Mouse (Mus musculus) heart, adult 2 months (tissue): ENCODE measurements around the gene Gpc4. TPM values are rescaled to one million over a fixed set of nuclear protein-coding genes. Genes with fewer than 3 reads are reported as not detected.

Experiments
- DNase-seq, 2 experiments: peaks; one replicate each; pipeline ENCODE4 v3.0.0; 2021
- H3K27ac ChIP-seq: fragments of 200-600 bp; 2 replicates; pipeline ENCODE4 v1.8.1; 2022
- H3K27me3 ChIP-seq: fragments of 200-500 bp; 2 replicates; pipeline ENCODE4 v1.6.1; 2012; ENCODE audit warnings: mild to moderate bottlenecking, low read length, inconsistent platforms, mixed read lengths; ENCODE audit not compliant: control insufficient read depth, insufficient read depth
- H3K36me3 ChIP-seq: fragments of 200-500 bp; 2 replicates; pipeline ENCODE4 v1.6.1; 2012; ENCODE audit warnings: low read length, inconsistent platforms; ENCODE audit not compliant: control insufficient read depth, insufficient read depth
- H3K4me1 ChIP-seq: fragments of 200-500 bp; 2 replicates; pipeline ENCODE4 v1.6.1; 2011; ENCODE audit warnings: low read length; ENCODE audit not compliant: control insufficient read depth, insufficient read depth
- H3K4me3 ChIP-seq: fragments of 200-600 bp; 2 replicates; pipeline ENCODE4 v1.8.1; 2022
- H3K79me2 ChIP-seq: fragments of 200-500 bp; replicated peaks from 2 replicates; pipeline ENCODE4 v1.6.1; 2012; ENCODE audit warnings: mild to moderate bottlenecking, inconsistent platforms, low read length, moderate library complexity, mixed read lengths; ENCODE audit not compliant: control insufficient read depth, insufficient read depth
- H3K9ac ChIP-seq: fragments of 200-500 bp; 2 replicates; pipeline ENCODE4 v1.6.1; 2012; ENCODE audit warnings: low read depth, mild to moderate bottlenecking, control low read depth, inconsistent platforms, low read length, mixed read lengths
- CTCF ChIP-seq: fragments of 200-600 bp; IDR thresholded peaks from 2 replicates; pipeline ENCODE4 v1.8.1; 2022; ENCODE audit warnings: antibody characterized with exemption, mild to moderate bottlenecking, moderate library complexity
- EP300 ChIP-seq: fragments of 200-500 bp; IDR thresholded peaks from 2 replicates; pipeline ENCODE4 v1.6.1; 2011; ENCODE audit warnings: low read depth, low read length, control low read depth; ENCODE audit not compliant: insufficient read depth
- POLR2A ChIP-seq: fragments of 200-500 bp; IDR thresholded peaks from 2 replicates; pipeline ENCODE4 v1.6.1; 2011; ENCODE audit warnings: mild to moderate bottlenecking, low read depth, low read length, control low read depth; ENCODE audit not compliant: insufficient read depth
- WGBS: fragments of 180-500 bp; shearing (Covaris S2); methylation state at CpG from one replicate; pipeline ENCODE4 v1.1.7; 2018; 5-methylcytosine and 5-hydroxymethylcytosine counted together
- intact Hi-C: fragments of 180-260 bp; cut with DNase I; formaldehyde crosslinking; loops from one replicate; pipeline ENCODE4 v1.15.1; 2025
- long read RNA-seq: library from polyadenylated mRNA; stranded (forward); transcript quantifications from one replicate; pipeline ENCODE4 v2.0.0, GENCODE M21; 2021
- polyA plus RNA-seq: library from polyadenylated mRNA; depleted of rRNA; stranded (reverse); fragments of >200 nt; gene quantifications from 2 replicates; pipeline ENCODE4 v1.2.3, GENCODE M21; 2012; rRNA removed
- total RNA-seq, 2 experiments: library from RNA; stranded (reverse); gene quantifications; 2 replicates each; pipeline ENCODE4 v1.2.3; 2021

Gene Gpc4
- total RNA-seq = 10 to 100 TPM; 33.6 to 34.4 TPM
- polyA plus RNA-seq = 21.8 and 27.1 TPM in 2 replicates
- long read RNA-seq, transcript Gpc4-201 (9 exons, 2,651 nt) = major isoform, 27 of 28 reads
- long read RNA-seq, partial matches to known transcripts = 0 of 28 reads
- long read RNA-seq, other reads (novel, unspliced or antisense) = 1 of 28 reads

- 15% methylated on average over 69 of the region's 76 CpGs for WGBS
- TF ChIP-seq EP300 (no peak), POLR2A (peak; percentile 79), CTCF (peak; percentile 64)
Observed at GRCm38 (mm10) chrX:52164738-52165554, at the start of gene Gpc4. Gene Gpc4 (minus strand): TSS chrX:52165252.

GRCm38 (mm10) chrX:52212846-52213245, 47.8 kb upstream of the Gpc4 start:
- H3K9ac ChIP-seq = no peak overlapping the region
- no peaks in the 10 kb centered on the region for H3K79me2 ChIP-seq
- no peak for TF ChIP-seq CTCF
- TF ChIP-seq EP300 = no peak
- TF ChIP-seq POLR2A = no peak
- 54% methylated on average over 4 of the region's 4 CpGs for WGBS
- no peak overlapping the region for H3K27ac ChIP-seq
- H3K4me3 ChIP-seq = no peak overlapping the region
- no peaks in the 10 kb centered on the region for H3K36me3 ChIP-seq
- intact Hi-C loops = loop anchor here (10.0 kb wide), 1 partner anchor 58 kb away; no protein-coding TSS in a partner anchor
- H3K27me3 ChIP-seq = no peaks in the 10 kb centered on the region
- no peaks in the 10 kb centered on the region for H3K4me1 ChIP-seq
- DNase-seq = no peak

More at GRCm38 (mm10) chrX:52164738-52165554, at the start of gene Gpc4:
- intact Hi-C loops = loop anchor here (2.0 to 10.0 kb wide), 4 partner anchors 28 to 210 kb away; no protein-coding TSS in a partner anchor
- H3K9ac ChIP-seq = peak within 1 kb of the TSS; percentile 97
- no peaks in the 10 kb centered on the region for H3K36me3 ChIP-seq
- H3K27ac ChIP-seq = peak within 1 kb of the TSS; percentile 75
- H3K79me2 ChIP-seq = no peaks in the 10 kb centered on the region
- no peaks in the 10 kb centered on the region for H3K4me1 ChIP-seq
- peak; percentile 85 for DNase-seq
- H3K27me3 ChIP-seq = no peaks in the 10 kb centered on the region
- H3K4me3 ChIP-seq = peak within 1 kb of the TSS; percentile 49

DNA sequence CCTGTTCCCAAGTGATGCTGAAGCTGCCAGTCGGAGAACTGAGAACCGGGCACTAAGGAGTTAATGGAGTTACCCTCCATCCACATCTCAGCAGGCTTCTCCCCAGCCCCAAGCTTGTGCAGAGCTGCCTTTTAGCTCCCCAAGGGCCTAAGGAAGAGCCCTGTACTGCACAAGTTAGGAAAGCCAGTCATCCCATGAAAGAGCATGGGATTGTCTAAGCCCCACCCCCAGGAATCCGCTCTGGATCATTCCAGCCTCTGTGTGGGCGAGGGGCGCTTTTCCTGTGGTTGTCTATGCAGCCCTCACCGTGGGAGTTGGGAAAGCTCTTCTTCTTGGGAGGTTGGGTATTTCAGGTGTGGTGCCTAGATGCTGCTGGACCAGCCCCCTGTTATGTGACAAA, 34.8 kb upstream of the Gpc4 start:
- no peaks in the 10 kb centered on the region for H3K36me3 ChIP-seq
- no peak for DNase-seq
- TF ChIP-seq EP300 (no peak), CTCF (no peak), POLR2A (no peak)
- 30% methylated on average over 6 of the region's 6 CpGs for WGBS
- H3K79me2 ChIP-seq = no peaks in the 10 kb centered on the region
- H3K27ac ChIP-seq = no peak overlapping the region
- H3K27me3 ChIP-seq = no peaks in the 10 kb centered on the region
- H3K4me1 ChIP-seq = no peaks in the 10 kb centered on the region
- no peak overlapping the region for H3K9ac ChIP-seq
- intact Hi-C loops = no loop called here
- H3K4me3 ChIP-seq = no peak overlapping the region

GRCm38 (mm10) chrX:52193311-52193968, 28.4 kb upstream of the Gpc4 start:
- WGBS = 36% methylated on average over 4 of the region's 4 CpGs
- H3K4me1 ChIP-seq = peaks cover 2% of the 10 kb centered on the region
- H3K4me3 ChIP-seq = no peak overlapping the region
- H3K79me2 ChIP-seq = no peaks in the 10 kb centered on the region
- TF ChIP-seq EP300 = no peak
- TF ChIP-seq CTCF = no peak
- no peak for TF ChIP-seq POLR2A
- H3K27me3 ChIP-seq = no peaks in the 10 kb centered on the region
- intact Hi-C loops = loop anchor here (2.0 kb wide), 1 partner anchor 29 kb away; the partner anchor contains the start of gene Gpc4
- no peaks in the 10 kb centered on the region for H3K36me3 ChIP-seq
- no peak overlapping the region for H3K27ac ChIP-seq
- DNase-seq = no peak
- no peak overlapping the region for H3K9ac ChIP-seq

DNA sequence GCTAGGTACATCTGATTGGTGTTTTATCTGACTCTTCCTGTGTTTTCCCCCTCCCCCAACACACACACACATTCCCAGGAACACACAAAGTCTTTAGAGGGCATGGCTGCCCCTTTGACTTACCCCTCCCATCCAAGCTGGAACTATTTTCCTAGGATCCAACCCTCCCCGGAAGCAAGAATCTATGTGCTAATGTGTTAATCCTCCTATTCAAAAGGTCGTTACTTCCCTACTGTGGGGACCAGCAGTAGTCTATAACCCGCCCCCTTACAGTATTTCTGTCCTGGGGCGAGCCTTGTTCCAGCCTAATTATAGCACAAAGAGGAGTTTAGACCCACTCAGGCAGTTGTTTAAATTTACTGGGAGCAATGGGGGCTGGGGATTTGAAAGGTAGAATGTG, 24.0 kb upstream of the Gpc4 start:
- TF ChIP-seq EP300 (no peak), POLR2A (no peak), CTCF (no peak)
- Histone ChIP-seq H3K9ac (no peak overlapping the region), H3K27me3 (no peaks in the 10 kb centered on the region), H3K4me1 (peaks cover 2% of the 10 kb centered on the region), H3K79me2 (no peaks in the 10 kb centered on the region), H3K36me3 (no peaks in the 10 kb centered on the region), H3K4me3 (no peak overlapping the region), H3K27ac (no peak overlapping the region)
- WGBS = 40% methylated on average over 4 of the region's 4 CpGs
- intact Hi-C loops = no loop called here
- DNase-seq = no peak
